Mouse (Mus musculus): Measurements from ENCODE around the gene Car11.

GRCm38 (mm10) chr7:45715741-45716459 lies 16.3 kb downstream of the Car11 start:
- no peak; a peak in 1 of 4 replicates for TF ChIP-seq POLR2A (IDR thresholded peaks at IDR 0.05; ENCODE audit: control insufficient read depth in 1 of 2, insufficient read depth in 1 of 2, low read depth in 1 of 2, low read length in 2 of 2, poor library complexity in 1 of 2)
- TF ChIP-seq MAX (IDR thresholded peaks at IDR 0.05; ENCODE audit: low read length): 0 out of 2 replicates have a peak, but pooled peaks have one; percentile 19
- TF ChIP-seq MAFK (IDR thresholded peaks at IDR 0.05; ENCODE audit: borderline replicate concordance, low read depth, low read length): no peak
- TF ChIP-seq SMC3 (IDR thresholded peaks at IDR 0.05; ENCODE audit: low read depth, low read length): no peak
- no peak for TF ChIP-seq TAL1 (IDR thresholded peaks at IDR 0.05; ENCODE audit: low read length)
- no peak; the same call in 1 of the 2 replicates for TF ChIP-seq MXI1 (IDR thresholded peaks at IDR 0.05; ENCODE audit: low read depth, low read length)

Data from MEL (cell line).